Mouse (Mus musculus): Measurements from ENCODE around the gene Ldb2.

DNA sequence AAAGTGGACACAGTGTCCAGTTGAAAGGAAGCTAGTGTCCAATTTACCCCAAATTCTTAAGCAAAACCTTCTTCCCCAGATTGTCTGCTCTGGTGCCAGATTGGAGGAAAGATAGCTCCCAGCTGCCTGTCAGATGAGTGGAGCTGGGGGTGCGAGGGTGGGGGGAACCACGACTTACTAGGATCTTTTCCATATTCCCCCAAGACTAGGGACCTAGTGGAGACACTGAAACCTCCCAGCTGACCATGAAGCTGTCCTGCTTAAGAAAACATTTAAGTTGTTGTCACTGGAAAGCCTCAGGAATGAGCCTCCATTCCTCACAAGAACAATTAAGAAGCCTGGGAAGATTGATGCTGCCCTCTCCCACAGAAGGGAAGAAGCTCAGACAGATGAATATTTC, 129.1 kb downstream of the Ldb2 start:
- TF ChIP-seq POLR2A (IDR thresholded peaks at IDR 0.05; ENCODE audit: borderline replicate concordance, low read depth, low read length): no peak
- TF ChIP-seq CTCF (IDR thresholded peaks at IDR 0.05; ENCODE audit: low read depth, low read length): no peak

Measured in bone marrow macrophage, adult 2 months (primary cell).